Mouse (Mus musculus) CD8-positive naive resting alpha-beta T cell, adult 57 days (primary cell): ENCODE measurements around the gene Tob2. TPM values are rescaled to one million over a fixed set of nuclear protein-coding genes. Genes with fewer than 3 reads are reported as not detected.

ENCODE experiments used
- total RNA-seq: library from RNA; stranded (reverse); gene quantifications from one replicate; pipeline ENCODE4 v1.2.4, GENCODE M21; 2023

Tob2 gene
- 78.4 TPM for total RNA-seq

DNA sequence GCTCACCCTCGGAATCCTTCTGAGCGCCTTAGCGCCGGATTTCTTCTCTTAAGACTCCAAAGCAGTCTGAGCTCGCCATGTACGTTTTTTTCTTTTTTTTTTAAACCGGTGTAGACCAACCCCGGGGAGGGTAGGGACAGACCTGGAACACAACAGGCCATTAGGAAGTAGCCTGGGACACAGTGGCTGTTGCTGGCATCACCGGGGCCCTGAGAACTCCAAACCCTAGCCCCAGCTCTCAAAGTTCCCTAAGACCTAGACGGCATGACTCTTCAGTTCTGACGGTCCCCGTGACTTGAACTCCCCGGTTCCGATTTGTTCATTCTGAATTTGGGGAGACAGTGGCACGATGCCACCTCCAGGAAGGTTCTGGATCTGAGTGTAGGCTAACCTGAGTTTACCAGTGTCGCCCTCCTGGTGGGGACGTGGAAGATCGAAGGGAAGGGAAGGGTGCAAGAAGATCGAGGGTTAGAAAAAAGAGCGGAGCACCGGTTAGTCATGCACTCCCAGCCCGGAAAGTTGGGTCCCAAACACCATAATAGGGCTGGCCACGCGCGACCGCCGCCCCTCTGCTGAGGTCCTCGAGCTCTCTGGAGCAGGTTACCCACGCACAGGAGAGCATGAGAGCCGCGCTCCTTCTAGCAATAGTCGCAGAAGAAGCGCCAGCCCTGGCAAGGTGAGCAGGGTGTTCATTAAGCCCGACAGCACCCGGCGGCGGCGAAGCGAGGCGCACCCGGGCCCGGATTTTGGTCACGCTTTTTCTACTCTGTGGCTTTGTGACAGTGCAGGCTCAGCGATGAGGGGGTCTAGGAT, at the start of gene Tob2:
TSS of gene Tob2 (minus strand) at position 280 of the 813 bp plus-strand sequence.

GRCm38 (mm10) chr15:81872262-81873136, 13.9 kb upstream of the Tob2 start, which contains the start of gene Aco2:
Gene Aco2, plus strand, starts transcription at chr15:81872309.

DNA sequence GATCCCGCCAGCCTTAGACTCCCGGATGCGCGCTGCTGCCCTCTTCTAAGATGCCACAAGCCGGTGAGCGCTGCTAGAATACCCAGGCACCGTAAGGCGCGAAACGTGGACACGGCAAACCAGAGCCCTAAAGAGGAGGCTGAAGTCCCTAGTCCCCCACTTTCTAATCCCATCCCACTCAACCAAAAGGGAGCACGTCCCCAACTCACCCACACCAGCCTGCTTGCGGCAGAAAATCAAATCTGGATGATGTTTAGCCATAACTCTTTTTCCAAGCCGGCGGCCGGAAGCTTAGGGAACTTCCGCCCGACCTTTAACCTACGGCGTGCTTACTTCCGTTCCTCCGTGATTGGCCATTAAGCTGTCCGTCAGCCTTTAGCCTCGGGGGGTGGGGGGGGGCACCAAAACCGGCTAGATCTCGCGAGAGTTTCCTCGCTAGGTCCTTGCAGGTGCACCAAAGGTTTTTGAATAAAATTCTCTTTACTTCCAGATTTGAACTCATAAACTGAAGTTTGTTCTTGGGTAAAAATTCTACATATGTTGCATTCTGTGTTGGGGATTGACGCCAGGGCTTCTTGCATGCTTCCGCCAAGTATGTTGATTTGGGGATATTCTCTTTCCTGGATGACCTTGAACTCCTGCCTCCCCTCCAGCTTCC, 13.1 kb upstream of the Tob2 start, which contains the start of gene Phf5a:
TSS of gene Phf5a (minus strand) at position 308 of the 658 bp plus-strand sequence.

GRCm38 (mm10) chr15:81802001-81802890, 56.4 kb downstream of the Tob2 start, which contains the start of gene Tef:
Gene Tef, plus strand, starts transcription at chr15:81802421.

Other genes starting within 250 kb of the Tob2 start
- 45.7 TPM for gene L3mbtl2, start 194.9 kb downstream of the Tob2 start, total RNA-seq
- gene Chadl, start 161.5 kb downstream of the Tob2 start, total RNA-seq, result not detected
- 28.1 TPM for gene Zc3h7b, start 113.7 kb downstream of the Tob2 start, total RNA-seq
- 86.9 TPM for gene Rangap1, start 113.3 kb downstream of the Tob2 start, total RNA-seq
- 25.6 TPM for gene Tef, start 56.4 kb downstream of the Tob2 start, total RNA-seq
- gene Phf5a, start 13.1 kb upstream of the Tob2 start, total RNA-seq, result 54.4 TPM
- gene Aco2, start 13.5 kb upstream of the Tob2 start, total RNA-seq, result 151 TPM
- gene Polr3h, start 67.4 kb upstream of the Tob2 start, total RNA-seq, result 15.0 TPM
- gene Csdc2, start 78.0 kb upstream of the Tob2 start, total RNA-seq, result not detected
- 26.1 TPM for gene Pmm1, start 102.1 kb upstream of the Tob2 start, total RNA-seq
- not detected for gene 1700029P11Rik, start 121.7 kb upstream of the Tob2 start, total RNA-seq
- 31.4 TPM for gene Xrcc6, start 129.0 kb upstream of the Tob2 start, total RNA-seq
- 27.8 TPM for gene Desi1, start 175.1 kb upstream of the Tob2 start, total RNA-seq
- 94.0 TPM for gene Snu13, start 188.8 kb upstream of the Tob2 start, total RNA-seq
- not detected for gene 4930407I10Rik, start 200.4 kb upstream of the Tob2 start, total RNA-seq
- gene Mei1, start 211.2 kb upstream of the Tob2 start, total RNA-seq, result not detected